Mouse (Mus musculus) intestine, embryonic 15.5 days (tissue): ENCODE measurements around the gene Kcnd2. TPM values are rescaled to one million over a fixed set of nuclear protein-coding genes. Genes with fewer than 3 reads are reported as not detected.

Source experiments
- ATAC-seq: fragments of 200-750 bp; cut with Nextera tagmentation; 2 replicates; pipeline ENCODE4 v1.8.0; 2017; ENCODE audit warnings: moderate TSS enrichment, moderate library complexity
- H3K27ac ChIP-seq: fragments of 300-500 bp; sonication (generic); 2 replicates; pipeline ENCODE4 v1.5.1; 2015; ENCODE audit warnings: mild to moderate bottlenecking, inconsistent platforms
- H3K27me3 ChIP-seq: fragments of 300-500 bp; sonication (generic); replicated peaks from 2 replicates; pipeline ENCODE4 v1.6.1; 2015; ENCODE audit warnings: inconsistent platforms
- H3K36me3 ChIP-seq: fragments of 300-500 bp; sonication (generic); 2 replicates; pipeline ENCODE4 v1.6.1; 2015; ENCODE audit warnings: inconsistent platforms
- H3K4me1 ChIP-seq: fragments of 300-500 bp; sonication (generic); replicated peaks from 2 replicates; pipeline ENCODE4 v1.6.1; 2015; ENCODE audit warnings: inconsistent platforms
- H3K4me2 ChIP-seq: fragments of 300-500 bp; sonication (generic); replicated peaks from 2 replicates; pipeline ENCODE4 v1.6.1; 2015; ENCODE audit warnings: mild to moderate bottlenecking, inconsistent platforms
- H3K4me3 ChIP-seq: fragments of 300-500 bp; sonication (generic); replicated peaks from 2 replicates; pipeline ENCODE4 v1.5.1; 2015; ENCODE audit warnings: inconsistent platforms
- H3K9ac ChIP-seq: fragments of 300-500 bp; sonication (generic); 2 replicates; pipeline ENCODE4 v1.6.1; 2015; ENCODE audit warnings: inconsistent platforms
- H3K9me3 ChIP-seq: fragments of 300-500 bp; sonication (generic); 2 replicates; pipeline ENCODE4 v1.6.1; 2016; ENCODE audit warnings: inconsistent platforms
- WGBS: fragments of 180-500 bp; shearing (Covaris S2); methylation state at CpG from one replicate; pipeline ENCODE4 v1.1.7; 2015; 5-methylcytosine and 5-hydroxymethylcytosine counted together
- polyA plus RNA-seq: library from polyadenylated mRNA; unstranded; fragments of >200 nt; fragmentation: Nextera tagmentation; extraction: Ambion mirVana; gene quantifications from 2 replicates; pipeline ENCODE4 v1.2.1, GENCODE M21; 2015

The Kcnd2 gene
- 0.71 and 0.93 TPM in 2 replicates for polyA plus RNA-seq

GRCm38 (mm10) chr6:21215491-21216191 lies at the start of gene Kcnd2:
Gene Kcnd2 (plus strand): TSS chr6:21215503.
- Histone ChIP-seq H3K9ac (peak within 1 kb of the TSS; percentile 53), H3K36me3 (no peaks in the 10 kb centered on the region), H3K4me2 (peak within 1 kb of the TSS; percentile 98), H3K27me3 (peaks cover 10% of the 10 kb centered on the region), H3K4me3 (peak within 1 kb of the TSS; percentile 66), H3K27ac (no peak within 1 kb of the TSS), H3K9me3 (no peaks in the 10 kb centered on the region), H3K4me1 (0 out of 2 replicates have a peak, but pooled peaks cover 4% of the 10 kb centered on the region)
- ATAC-seq: peak; percentile 27; the same call in 1 of the 2 replicates
- 10% methylated on average over 34 of the region's 34 CpGs for WGBS

GRCm38 (mm10) chr6:21166611-21167010 lies 48.7 kb upstream of the Kcnd2 start:
- H3K4me3 ChIP-seq: no peak overlapping the region
- 78% methylated on average over 1 of the region's 1 CpGs for WGBS
- no peaks in the 10 kb centered on the region for H3K36me3 ChIP-seq
- ATAC-seq: no peak
- H3K4me2 ChIP-seq: no peak overlapping the region
- H3K9me3 ChIP-seq: no peaks in the 10 kb centered on the region
- no peaks in the 10 kb centered on the region for H3K27me3 ChIP-seq
- H3K9ac ChIP-seq: no peak overlapping the region
- H3K4me1 ChIP-seq: no peaks in the 10 kb centered on the region
- H3K27ac ChIP-seq: no peak overlapping the region

GRCm38 (mm10) chr6:21195341-21195740 lies 20.0 kb upstream of the Kcnd2 start:
- WGBS: 62% methylated on average over 2 of the region's 2 CpGs
- Histone ChIP-seq H3K4me3 (no peak overlapping the region), H3K9me3 (no peaks in the 10 kb centered on the region), H3K4me1 (no peaks in the 10 kb centered on the region), H3K9ac (no peak overlapping the region), H3K4me2 (no peak overlapping the region), H3K27me3 (no peaks in the 10 kb centered on the region), H3K27ac (no peak overlapping the region), H3K36me3 (no peaks in the 10 kb centered on the region)
- ATAC-seq: no peak

- Histone ChIP-seq H3K4me3 (peak overlapping the region; percentile 66), H3K9ac (peak overlapping the region; percentile 53), H3K27me3 (peaks cover 10% of the 10 kb centered on the region), H3K4me1 (0 out of 2 replicates have a peak, but pooled peaks cover 4% of the 10 kb centered on the region), H3K36me3 (no peaks in the 10 kb centered on the region), H3K27ac (no peak overlapping the region), H3K4me2 (peak overlapping the region; percentile 98), H3K9me3 (no peaks in the 10 kb centered on the region)
- ATAC-seq: peak; percentile 52
- WGBS: 1% methylated on average over 29 of the region's 29 CpGs
Observed at GRCm38 (mm10) chr6:21213865-21214672, 1.2 kb upstream of the Kcnd2 start.

GRCm38 (mm10) chr6:21214673-21215490 lies 421 bp upstream of the Kcnd2 start:
- Histone ChIP-seq H3K4me1 (0 out of 2 replicates have a peak, but pooled peaks cover 4% of the 10 kb centered on the region), H3K9ac (peak overlapping the region; percentile 53), H3K27ac (no peak overlapping the region), H3K27me3 (peaks cover 10% of the 10 kb centered on the region), H3K9me3 (no peaks in the 10 kb centered on the region), H3K4me2 (peak overlapping the region; percentile 98), H3K4me3 (peak overlapping the region; percentile 66), H3K36me3 (no peaks in the 10 kb centered on the region)
- WGBS: 1% methylated on average over 80 of the region's 83 CpGs
- peak; percentile 78 for ATAC-seq

GRCm38 (mm10) chr6:21216206-21217020 lies 1.1 kb downstream of the Kcnd2 start:
- Histone ChIP-seq H3K4me2 (0 out of 2 replicates have a peak overlapping the region, but pooled peaks have one; percentile 98), H3K9ac (no peak overlapping the region), H3K36me3 (no peaks in the 10 kb centered on the region), H3K4me3 (no peak overlapping the region), H3K27ac (no peak overlapping the region), H3K9me3 (no peaks in the 10 kb centered on the region), H3K27me3 (peaks cover 10% of the 10 kb centered on the region), H3K4me1 (0 out of 2 replicates have a peak, but pooled peaks cover 4% of the 10 kb centered on the region)
- ATAC-seq: no peak
- WGBS: 93% methylated on average over 27 of the region's 27 CpGs

GRCm38 (mm10) chr6:21217156-21217555 lies 1.9 kb downstream of the Kcnd2 start:
- Histone ChIP-seq H3K9me3 (no peaks in the 10 kb centered on the region), H3K27ac (no peak overlapping the region), H3K36me3 (no peaks in the 10 kb centered on the region), H3K27me3 (peaks cover 10% of the 10 kb centered on the region), H3K4me2 (no peak overlapping the region), H3K4me1 (0 out of 2 replicates have a peak, but pooled peaks cover 4% of the 10 kb centered on the region), H3K9ac (no peak overlapping the region), H3K4me3 (no peak overlapping the region)
- WGBS: 93% methylated on average over 10 of the region's 10 CpGs
- ATAC-seq: no peak

- WGBS: 93% methylated on average over 4 of the region's 4 CpGs
- H3K36me3 ChIP-seq: no peaks in the 10 kb centered on the region
- H3K4me2 ChIP-seq: no peak overlapping the region
- H3K9me3 ChIP-seq: no peaks in the 10 kb centered on the region
- H3K27ac ChIP-seq: no peak overlapping the region
- H3K4me1 ChIP-seq: no peaks in the 10 kb centered on the region
- H3K4me3 ChIP-seq: no peak overlapping the region
- H3K9ac ChIP-seq: no peak overlapping the region
- H3K27me3 ChIP-seq: no peaks in the 10 kb centered on the region
- ATAC-seq: no peak
Observed at GRCm38 (mm10) chr6:21226124-21226523, 10.8 kb downstream of the Kcnd2 start.

GRCm38 (mm10) chr6:21259031-21259430 lies 43.7 kb downstream of the Kcnd2 start:
- H3K36me3 ChIP-seq: no peaks in the 10 kb centered on the region
- H3K9me3 ChIP-seq: no peaks in the 10 kb centered on the region
- no peak overlapping the region for H3K4me2 ChIP-seq
- 72% methylated on average over 5 of the region's 5 CpGs for WGBS
- ATAC-seq: no peak
- no peak overlapping the region for H3K4me3 ChIP-seq
- H3K4me1 ChIP-seq: no peaks in the 10 kb centered on the region
- no peak overlapping the region for H3K9ac ChIP-seq
- no peaks in the 10 kb centered on the region for H3K27me3 ChIP-seq
- H3K27ac ChIP-seq: no peak overlapping the region

GRCm38 (mm10) chr6:21267897-21268296 lies 52.6 kb downstream of the Kcnd2 start:
- H3K4me1 ChIP-seq: no peaks in the 10 kb centered on the region
- H3K36me3 ChIP-seq: no peaks in the 10 kb centered on the region
- H3K4me2 ChIP-seq: no peak overlapping the region
- no peaks in the 10 kb centered on the region for H3K9me3 ChIP-seq
- WGBS: 62% methylated on average over 2 of the region's 2 CpGs
- no peak overlapping the region for H3K9ac ChIP-seq
- no peak for ATAC-seq
- no peaks in the 10 kb centered on the region for H3K27me3 ChIP-seq
- H3K4me3 ChIP-seq: no peak overlapping the region
- no peak overlapping the region for H3K27ac ChIP-seq

GRCm38 (mm10) chr6:21277343-21277933 lies 62.1 kb downstream of the Kcnd2 start:
- Histone ChIP-seq H3K4me1 (no peaks in the 10 kb centered on the region), H3K4me2 (no peak overlapping the region), H3K27ac (no peak overlapping the region), H3K4me3 (no peak overlapping the region), H3K9ac (no peak overlapping the region), H3K9me3 (no peaks in the 10 kb centered on the region), H3K27me3 (no peaks in the 10 kb centered on the region), H3K36me3 (no peaks in the 10 kb centered on the region)
- no peak for ATAC-seq
- WGBS: 74% methylated on average over 6 of the region's 6 CpGs
